Mouse (Mus musculus): ENCODE data around the gene Sult2b1. TPM values are rescaled to one million over a fixed set of nuclear protein-coding genes. Genes with fewer than 3 reads are reported as not detected.

Gene Sult2b1
- total and polyA plus RNA-seq, 3 experiments = 0.49 to 2.9 (median 2.0) TPM

DNA sequence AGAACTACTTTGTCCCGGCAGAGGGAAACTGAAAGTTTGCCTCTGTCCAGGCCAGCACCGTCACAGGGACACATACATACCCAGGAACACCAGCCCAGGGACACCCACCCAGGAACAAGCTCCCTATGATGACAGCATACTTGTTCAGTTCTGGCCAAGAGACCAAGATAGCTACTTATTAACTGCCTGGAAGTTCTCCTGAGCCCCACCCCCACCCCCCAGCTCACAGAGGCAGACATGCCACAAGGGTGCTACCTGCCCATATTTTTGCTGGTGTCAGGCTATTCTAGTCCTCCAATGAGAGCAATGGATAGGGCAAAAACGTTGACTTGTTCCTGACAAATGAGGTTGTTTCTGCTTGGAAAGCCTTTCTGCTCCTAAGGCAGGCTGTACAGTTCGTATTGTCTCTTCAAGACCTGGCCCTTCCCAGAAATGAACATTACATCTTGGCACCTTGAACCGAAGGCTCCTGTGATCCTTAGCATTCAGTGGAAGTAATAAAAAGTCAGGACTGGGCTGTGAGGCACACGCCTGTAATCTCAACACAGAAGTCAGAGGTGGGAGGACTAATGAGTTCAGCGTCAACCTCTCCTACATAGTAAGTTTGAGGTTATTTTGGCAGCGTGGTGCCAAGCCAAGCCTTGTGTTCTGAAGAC lies 13.9 kb downstream of the Sult2b1 start:
- DNase-seq = no peak

DNA sequence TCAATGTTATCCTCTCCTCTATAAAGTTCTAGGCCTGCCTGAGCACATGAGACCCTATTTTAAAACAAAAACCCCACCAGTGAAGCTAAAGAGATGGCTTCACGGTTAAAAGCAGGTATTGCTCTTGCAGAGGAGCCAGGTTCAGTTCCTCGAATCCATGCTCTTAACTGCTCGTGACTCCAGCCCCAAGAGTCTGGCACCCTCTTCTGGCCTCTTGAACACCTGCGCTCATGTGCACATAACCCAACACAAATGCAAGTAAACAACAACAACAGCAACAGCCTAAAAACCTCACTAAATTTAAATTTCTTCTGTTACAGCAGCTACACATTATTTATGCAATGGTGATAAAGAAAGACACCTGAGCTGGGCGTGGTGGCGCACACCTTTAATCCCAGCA lies 17.0 kb downstream of the Sult2b1 start:
- DNase-seq = no peak

DNA sequence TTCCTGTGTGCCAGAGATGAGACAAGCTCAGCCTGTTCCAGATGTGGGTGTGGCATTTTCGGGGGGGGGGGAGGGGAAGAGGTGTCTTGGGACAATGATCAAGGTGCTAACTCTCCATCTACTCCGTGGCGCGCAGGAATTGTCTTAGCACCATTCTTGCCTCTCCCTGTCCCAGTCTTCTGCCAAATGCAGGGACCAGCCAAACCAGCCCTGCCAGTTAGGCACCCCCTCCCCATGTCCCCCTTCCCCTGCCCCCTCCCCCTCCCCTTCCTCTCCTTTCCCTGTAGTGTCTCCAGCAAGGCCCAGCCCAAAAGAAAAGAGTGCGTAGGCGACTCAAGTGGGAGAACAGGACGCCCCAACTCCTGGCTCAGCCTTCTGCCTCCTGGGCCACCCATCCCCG lies 17.7 kb downstream of the Sult2b1 start:
- DNase-seq = no peak

DNA sequence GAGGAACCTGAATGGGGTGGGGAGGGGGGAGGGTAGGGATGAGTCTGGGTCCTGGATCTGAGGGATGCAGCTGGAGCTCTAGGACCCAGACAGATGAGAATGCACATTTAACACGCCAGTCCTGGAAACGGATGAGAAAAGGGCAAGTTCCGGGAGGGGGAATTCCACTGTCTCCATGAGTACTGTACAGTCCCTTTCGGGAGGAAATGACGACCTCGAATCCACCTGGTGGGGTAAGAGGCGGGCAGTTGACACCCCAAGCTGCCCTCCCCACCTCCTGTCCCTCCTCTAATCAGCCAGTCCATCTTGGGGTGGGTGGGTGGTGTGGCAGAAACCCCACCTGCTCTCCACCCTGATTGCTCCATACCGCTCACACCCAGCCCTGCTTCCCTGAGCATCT lies 18.5 kb downstream of the Sult2b1 start:
- DNase-seq = no peak

DNA sequence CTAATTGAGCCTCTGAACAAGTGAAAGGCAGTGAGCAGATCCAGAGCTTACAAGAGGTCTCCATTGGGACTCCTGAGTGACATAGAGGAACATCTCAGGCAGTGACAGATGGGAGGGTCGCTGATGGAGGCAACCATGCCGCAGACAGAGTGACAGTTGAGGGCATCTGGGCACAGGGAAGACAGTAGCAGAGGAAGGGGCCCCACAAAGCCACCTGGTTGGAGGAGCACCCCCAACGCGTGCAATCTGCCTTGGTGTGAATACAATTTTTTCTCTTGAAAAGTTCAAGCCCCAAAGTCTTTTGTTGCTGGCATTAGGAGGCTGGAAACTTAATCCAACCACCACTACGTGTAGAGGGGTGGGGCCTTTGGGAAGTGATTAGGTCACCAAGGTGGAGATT lies 24.3 kb downstream of the Sult2b1 start:
- no peak for DNase-seq

DNA sequence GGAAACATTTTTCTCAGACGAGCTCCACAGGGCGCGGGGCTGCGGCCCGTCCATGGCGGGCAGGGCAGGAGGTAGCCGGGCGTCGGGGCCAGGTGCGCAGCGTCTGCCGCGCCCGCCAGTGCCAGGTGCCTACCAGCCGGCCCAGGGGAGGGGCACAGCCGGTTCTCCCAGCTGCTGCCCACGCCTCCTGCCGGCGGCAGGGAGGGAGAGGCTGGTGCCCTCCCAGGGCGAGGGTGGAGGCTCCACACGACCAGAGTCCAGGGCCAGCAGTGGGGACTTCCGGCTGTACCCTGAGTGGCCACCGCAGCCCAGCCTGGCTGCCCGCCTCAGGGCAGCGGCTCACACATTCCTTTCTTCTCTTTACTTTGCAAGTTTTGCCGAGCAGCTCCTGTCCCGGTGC lies 25.1 kb downstream of the Sult2b1 start:
- DNase-seq = peak; percentile 21

DNA sequence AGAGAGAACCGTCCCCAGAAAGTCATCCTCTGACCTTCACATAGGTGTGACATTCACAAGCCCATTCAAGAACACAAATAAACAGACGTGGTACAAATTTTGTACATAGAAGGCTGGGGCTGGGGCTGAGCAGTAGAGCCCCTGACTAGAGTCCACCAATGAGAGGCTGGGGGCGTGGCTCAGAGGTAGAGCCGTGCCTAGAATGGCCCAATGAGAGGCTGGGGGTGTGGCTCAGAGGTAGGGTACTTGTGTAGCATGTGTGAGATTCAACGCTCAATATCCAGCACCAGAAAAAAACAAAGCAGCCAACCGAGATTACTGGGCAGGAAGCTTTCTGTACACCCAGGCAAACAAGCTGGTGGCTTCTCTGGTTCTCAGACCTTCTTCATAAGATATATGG lies 28.8 kb downstream of the Sult2b1 start:
- no peak for DNase-seq

DNA sequence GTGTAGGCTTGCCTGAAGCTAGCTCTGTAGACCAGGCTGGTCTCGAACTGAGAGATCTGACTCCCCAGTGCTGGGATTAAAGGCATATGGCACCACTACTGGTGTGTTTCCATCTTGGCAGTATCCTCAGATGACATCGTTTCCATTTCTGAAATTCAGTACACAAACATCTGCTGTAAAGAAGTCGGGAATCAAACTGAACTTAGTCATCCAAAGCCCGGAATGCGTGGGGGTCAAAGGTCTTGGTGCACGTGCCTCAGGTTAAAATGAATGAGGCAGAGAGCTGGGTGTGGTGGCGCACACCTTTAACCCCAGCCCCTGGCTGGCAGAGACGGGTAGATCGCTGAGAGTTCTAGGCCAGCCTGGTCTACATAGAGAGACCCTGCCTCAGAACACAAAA lies 34.3 kb downstream of the Sult2b1 start:
- no peak for DNase-seq

DNA sequence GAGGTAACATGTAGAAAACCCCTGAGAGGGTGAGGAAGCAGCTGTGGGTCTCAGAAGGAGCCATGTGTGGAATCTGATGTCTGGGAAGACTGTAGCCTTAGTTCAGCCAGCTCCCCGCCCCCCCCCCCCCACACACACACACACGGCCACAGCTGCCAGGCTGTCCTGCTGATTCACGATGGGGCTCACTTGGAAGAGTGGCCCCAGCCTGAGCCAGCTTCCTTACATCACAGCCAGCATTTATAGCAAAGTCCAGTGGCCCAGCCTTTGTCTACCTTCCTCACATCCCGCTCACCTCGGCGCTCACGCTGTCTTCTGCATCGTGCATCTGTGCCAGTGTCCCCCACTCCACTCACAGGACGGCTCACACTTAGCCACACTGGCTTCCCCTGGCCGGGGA lies 35.1 kb downstream of the Sult2b1 start:
- DNase-seq = peak; percentile 45

DNA sequence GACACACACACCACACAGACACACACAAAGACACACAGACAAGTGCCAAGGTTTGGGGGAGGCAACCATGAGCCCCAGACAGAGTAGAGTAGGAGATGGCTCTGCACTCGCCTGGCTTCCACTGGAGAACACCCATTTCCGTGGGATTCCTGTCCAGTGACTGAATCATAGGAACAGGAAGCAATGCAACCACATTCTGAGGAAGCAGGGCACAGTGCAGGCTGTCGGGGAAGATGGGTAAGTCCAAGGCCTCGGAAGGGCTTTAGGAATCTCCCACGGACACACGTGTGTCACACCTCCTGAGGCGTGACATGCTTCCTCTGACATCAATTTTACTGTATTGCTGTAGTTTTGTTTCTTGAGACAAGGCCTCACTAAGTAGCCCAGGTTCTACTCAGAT lies 36.4 kb downstream of the Sult2b1 start:
- DNase-seq = no peak

DNA sequence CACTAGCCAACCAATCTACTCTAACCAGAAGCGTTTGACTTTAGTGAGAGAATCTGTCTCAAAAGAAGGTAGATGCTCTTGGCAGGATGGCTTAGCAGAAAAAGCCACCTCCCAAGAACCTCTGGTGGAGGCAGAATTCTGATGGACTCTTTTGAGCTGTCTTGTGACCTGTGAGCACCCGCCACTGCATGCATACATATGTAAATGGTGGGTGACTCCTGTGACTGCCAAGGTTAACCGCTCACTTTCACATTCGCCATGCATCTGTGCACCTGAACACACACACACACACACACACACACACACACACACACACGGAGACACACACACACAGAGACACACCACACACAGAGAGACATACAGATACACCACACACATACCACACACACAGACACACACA lies 37.0 kb downstream of the Sult2b1 start:
- no peak for DNase-seq

DNA sequence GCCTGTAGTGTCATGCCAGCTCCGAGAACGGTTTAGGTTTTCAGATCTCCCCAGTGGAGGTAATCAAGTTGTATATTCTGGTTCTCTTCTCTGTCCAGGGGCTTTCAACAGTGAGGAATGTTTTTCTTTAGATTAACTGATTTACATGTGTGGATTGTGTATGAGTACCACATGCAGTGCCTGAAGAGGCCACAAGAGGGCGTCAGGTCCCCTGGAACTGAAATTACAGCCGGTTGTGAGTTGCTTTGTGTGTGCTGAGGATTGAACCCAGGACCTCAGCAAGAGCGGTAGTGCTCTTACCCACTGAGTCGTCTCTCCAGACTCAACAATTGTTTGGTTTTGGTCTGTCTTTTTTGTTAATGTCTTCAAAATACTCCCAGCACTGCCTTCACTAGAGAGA lies 38.0 kb downstream of the Sult2b1 start:
- DNase-seq = no peak

DNA sequence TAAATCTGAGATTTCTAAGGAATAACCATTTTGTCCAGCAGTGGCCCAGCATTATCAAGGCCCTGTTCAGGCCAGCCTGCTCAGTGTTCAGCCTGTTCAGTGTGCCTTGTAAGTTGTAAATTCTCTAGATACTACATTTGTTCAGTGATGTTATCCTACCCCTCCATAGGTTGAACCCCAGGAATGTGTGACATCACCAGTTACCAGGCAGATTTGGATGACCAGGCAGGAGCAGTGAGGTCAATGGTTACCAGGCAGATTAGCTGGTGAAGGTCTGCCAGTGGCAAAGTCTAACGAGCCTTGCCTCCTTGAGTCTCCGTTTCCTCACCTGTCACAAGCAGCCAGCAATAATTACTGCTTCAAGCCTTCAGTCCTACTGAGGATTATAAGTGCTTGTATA lies 40.1 kb downstream of the Sult2b1 start:
- peak; percentile 60 for DNase-seq

DNA sequence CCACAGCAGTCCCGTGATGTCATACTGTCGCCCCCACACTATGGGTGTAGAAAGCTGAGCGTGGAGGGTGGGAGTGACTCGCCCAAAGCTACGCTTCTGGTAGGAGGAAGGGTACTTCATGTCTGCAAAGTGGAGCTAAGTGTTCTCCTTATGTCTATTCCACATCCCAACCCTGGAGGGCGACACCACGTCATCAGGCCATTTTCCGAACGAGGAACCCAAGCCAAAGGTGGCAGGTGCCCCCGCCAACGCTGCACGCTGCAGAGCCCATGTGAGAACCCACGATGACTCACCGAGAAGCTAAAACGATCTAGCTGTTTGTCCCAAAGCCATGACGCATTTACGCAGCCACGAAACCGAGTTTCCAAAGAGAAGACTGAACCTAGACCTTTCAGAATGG lies 42.1 kb downstream of the Sult2b1 start:
- peak; percentile 41 for DNase-seq

DNA sequence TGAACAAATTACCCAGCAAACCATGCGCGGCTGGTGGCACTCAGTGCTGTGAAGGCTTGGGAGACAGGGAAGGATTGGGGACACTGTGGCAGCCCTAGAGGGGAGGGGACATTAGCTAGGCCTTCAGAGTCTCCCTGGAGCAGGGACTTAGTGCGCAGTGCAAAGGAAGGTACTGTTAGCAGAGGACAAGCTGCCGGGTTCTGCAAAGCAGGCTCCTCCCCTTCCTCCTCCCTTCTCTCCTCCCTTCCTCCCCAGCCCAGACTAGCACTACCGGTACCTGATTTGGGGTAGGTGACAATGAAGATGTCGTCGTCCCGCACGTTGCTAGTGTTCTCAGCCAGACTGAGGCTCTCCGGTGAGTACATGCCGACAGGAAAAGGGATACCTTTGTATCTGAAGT lies 42.7 kb downstream of the Sult2b1 start:
- DNase-seq = no peak

DNA sequence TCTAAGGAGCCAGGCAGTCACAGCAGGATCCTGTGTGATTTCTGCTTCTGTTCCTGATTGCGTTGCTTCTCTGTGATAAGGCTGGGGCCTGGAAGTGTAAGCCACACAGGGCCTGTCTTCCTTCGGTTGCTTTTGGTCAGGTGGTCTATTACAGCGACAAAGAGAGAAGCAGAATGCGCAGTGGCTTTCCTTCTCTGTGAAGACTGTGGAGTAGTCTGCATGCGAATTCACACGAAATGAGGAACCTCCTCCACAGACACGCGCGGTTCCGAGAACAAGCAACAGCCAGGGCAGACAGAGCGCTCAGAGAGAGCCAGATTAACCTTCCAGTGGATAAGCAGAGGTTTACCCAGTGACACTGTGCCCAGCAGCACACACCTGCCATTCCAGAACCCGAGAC lies 43.2 kb downstream of the Sult2b1 start:
- no peak for DNase-seq

DNA sequence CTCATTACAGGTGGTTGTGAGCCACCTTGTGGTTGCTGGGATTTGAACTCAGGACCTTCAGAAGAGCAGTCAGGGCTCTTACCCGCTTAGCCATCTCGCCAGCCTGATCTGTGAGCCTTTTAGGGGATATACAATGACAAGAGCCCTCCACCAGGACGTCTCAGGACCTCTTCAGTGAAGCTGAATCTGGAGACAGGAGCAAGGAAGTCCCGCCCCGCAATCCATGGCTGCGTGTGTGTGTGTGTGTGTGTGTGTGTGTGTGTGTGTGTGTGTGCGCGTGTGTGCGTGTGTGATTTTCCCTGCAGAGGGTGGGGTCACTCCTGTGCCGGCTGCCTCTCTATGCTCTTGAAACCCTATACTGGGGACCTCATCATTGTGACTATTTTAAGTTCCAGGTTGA lies 44.6 kb downstream of the Sult2b1 start:
- no peak for DNase-seq

DNA sequence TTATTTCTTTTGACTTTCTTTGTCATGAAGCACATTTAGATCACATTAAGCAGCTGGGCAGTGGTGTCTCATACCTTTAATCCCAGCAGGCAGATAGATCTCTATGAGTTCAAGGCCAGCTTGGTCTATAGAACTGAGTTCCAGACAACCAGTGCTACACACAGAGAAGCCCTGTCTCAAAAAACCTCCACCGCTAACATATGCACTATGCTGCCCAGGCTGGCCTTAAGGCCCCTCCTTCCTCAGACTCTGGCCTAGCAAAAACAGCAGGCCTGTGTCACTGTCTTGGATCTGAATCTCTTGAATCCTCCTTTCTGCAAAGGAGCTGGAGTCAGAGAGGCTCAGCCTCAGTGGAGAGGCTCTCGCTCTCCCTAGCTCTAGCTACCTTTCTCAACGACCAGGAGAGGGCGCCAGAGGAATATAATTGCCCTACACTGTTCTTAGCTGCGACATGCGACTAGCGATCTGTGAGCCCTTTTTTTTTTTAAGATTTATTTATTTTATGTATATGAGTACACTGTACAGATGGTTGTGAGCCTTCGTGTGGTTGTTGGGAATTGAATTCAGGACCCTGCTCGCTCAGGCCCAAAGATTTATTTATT lies 45.2 kb downstream of the Sult2b1 start:
- DNase-seq = peak; percentile 75

DNA sequence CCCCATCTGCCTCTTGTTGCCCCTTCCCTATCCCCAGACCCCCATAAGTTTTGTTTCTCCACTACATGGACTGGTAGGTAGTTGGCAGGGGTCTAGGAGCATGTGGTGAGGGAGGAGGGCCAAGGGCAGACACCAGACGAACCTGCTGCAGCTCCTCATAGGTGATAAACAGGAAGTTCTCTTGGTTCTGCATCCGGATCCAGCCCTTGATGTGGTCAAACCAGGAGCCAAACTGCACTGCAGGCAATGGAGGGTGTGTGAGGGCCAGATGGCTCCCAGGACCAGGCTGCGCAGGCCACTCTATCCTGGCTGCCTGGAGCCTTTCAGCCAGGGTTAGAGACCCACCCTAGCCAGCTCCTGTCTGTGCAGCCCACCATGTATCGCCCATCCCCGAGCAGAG lies 51.0 kb downstream of the Sult2b1 start:
- DNase-seq = no peak

DNA sequence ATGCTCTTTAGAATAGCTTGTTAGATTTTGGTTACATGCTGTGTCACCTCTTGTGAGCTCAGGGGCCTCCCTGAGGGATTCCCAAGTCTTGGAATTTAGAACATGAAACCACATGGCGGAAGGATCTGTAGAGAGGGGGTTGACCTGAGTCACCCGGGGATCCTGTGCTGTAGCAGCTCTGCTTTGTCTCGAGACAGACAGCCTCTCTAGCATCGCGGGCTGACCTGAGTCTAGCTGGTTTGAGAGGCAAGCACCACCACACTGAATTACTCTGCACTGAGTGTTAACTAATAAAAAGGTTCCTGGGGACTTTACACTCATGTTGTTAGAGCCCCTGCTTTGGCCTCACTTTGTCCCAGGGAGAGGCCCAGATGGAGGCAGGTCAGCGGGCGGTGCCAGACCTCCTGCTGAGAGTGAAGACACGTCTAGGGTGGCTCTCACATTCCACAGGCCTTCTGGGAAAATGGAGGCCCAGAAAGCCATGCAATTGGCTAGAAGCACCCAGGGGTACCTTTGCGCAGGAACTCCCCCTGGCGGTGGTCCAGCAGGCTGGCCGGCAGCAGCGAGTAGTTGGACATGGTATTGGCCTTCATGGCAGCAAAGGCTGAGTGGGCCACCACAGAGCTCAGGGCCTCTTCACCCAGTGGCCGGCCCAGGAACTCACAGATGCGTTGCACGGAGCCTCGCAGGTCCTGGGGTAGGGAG lies 53.6 kb downstream of the Sult2b1 start:
- DNase-seq = peak; percentile 43

DNA sequence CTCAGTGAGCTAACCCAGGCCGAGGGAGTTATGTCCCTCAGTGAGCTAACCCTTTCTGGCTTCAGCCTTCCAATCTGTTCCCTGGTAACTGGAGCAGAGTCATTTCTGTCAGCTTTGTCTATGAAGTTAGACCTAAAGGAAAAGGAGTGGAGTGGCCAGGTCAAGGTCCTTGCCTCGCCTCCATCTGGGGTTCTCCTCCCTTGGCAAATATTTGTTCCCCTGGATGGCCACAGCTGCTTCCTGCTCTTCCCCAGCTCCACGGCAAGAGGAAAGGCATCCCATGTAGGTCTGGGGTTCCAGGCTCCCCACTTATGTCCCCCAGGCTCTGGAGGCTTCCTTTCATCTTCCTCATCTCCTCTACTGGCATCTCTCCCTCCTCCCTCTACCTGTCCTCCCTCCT lies 56.8 kb downstream of the Sult2b1 start:
- DNase-seq = no peak

DNA sequence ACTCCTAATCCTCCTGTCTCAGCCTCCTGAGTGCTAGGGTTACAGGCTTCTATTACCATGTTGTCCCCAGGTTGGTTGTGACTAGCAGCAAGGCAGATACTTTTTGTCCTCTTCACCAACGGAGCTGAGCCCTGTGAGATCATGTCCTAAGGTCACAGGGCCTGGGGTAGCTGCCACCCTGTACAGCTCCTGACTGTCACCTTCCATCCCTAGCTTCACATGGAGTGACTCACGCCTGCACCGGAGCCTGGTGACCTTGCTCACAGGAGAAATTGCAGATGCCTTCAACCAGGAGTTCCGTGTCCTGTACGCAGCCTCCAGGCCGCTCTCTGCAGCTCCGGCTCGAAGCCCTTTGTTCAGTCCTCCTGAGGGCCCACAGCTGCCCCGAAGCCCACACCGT lies 58.0 kb downstream of the Sult2b1 start:
- peak; percentile 66 for DNase-seq

DNA sequence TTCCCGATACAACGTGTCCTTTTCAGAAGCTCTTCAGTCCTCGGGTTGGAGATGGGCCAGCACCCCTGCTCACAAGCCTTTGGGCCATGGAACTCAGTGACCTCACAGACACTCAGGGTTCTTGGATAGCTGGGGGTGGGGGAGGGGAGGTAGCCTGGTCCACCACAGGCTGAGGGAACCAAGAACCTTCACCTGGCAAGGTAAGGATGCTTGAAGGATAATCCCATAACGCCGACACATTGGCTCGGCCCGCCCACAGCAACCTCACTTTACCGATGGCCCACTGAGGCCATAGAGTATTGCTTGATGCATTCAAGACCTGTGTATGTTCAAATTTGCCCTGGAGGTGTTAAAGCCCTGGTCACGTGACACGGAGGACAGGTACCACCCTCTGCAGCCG lies 58.8 kb downstream of the Sult2b1 start, which contains the start of gene Spaca4:
Gene Spaca4, minus strand, starts transcription at position 101 of the 400 bp plus-strand sequence.
- no peak for DNase-seq

DNA sequence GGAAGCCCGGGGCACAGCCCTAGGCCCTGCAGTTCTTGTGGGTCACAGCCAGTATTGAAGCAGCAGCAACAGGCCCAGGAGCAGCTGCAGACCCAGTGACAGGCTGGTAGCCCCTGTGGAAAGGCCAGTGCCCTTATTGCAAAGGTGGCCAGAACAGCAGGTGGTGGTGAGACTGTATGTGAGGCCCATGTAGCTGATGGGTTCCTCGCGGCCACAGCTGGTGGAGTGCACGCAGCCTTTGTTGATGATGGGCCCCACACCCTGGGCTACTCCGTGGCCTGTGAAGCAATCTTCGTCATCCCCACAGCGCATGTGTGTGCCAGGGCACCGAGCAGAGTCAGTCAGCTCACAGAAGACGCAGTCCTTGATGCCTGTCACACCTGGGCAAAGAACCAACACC lies 59.3 kb downstream of the Sult2b1 start:
- no peak for DNase-seq

Data from adrenal gland, adult 2 months (tissue).